Mouse (Mus musculus) ES-E14 (cell line): Measurements from ENCODE around the gene Fam83c. TPM values are rescaled to one million over a fixed set of nuclear protein-coding genes. Genes with fewer than 3 reads are reported as not detected.

Source experiments
- DNase-seq: peaks from one replicate; pipeline ENCODE4 v3.0.0-alpha.2; 2013; ENCODE audit warnings: low read depth, low spot score
- H3K27ac ChIP-seq: 2 replicates; pipeline ENCODE4 v1.5.1; 2012; ENCODE audit warnings: low read depth, mild to moderate bottlenecking, low read length, moderate library complexity, mixed read lengths; ENCODE audit not compliant: poor library complexity, insufficient read depth, severe bottlenecking
- H3K36me3 ChIP-seq: 2 replicates; pipeline ENCODE4 v1.6.1; 2012; ENCODE audit warnings: mild to moderate bottlenecking, low read length, moderate library complexity, mixed read lengths; ENCODE audit not compliant: control insufficient read depth, poor library complexity, insufficient read depth, severe bottlenecking
- H3K4me1 ChIP-seq, 2 experiments: fragments of 150-350 bp in 1 of 2; sonication (generic) in 1 of 2; 2 replicates each; pipeline ENCODE4 v1.6.1; 2012; ENCODE audit warnings: low read length in 2 of 2, mild to moderate bottlenecking in 1 of 2, mixed read lengths in 1 of 2; ENCODE audit not compliant: control insufficient read depth in 2 of 2, insufficient read depth in 2 of 2, poor library complexity in 1 of 2
- H3K4me3 ChIP-seq, 2 experiments: fragments of 150-350 bp in 1 of 2; sonication (generic) in 1 of 2; 2 replicates each; pipeline ENCODE4 v1.5.1; 2012; ENCODE audit warnings: low read length in 2 of 2, low read depth in 1 of 2, mild to moderate bottlenecking in 1 of 2, mixed read lengths in 1 of 2; ENCODE audit not compliant: insufficient read depth in 1 of 2, poor library complexity in 1 of 2, severe bottlenecking in 1 of 2
- H3K9ac ChIP-seq: 2 replicates; pipeline ENCODE4 v1.6.1; 2012; ENCODE audit warnings: low read depth, mild to moderate bottlenecking, low read length, mixed read lengths; ENCODE audit not compliant: poor library complexity, insufficient read depth, severe bottlenecking
- H3K9me3 ChIP-seq: fragments of 150-350 bp; sonication (generic); 2 replicates; pipeline ENCODE4 v1.6.1; 2012; ENCODE audit warnings: low read depth, mild to moderate bottlenecking, low read length; ENCODE audit not compliant: control insufficient read depth, insufficient read depth
- CHD2 ChIP-seq: IDR thresholded peaks from 2 replicates; pipeline ENCODE4 v1.6.1; 2014; ENCODE audit warnings: mild to moderate bottlenecking, low read depth, low read length, inconsistent platforms
- HCFC1 ChIP-seq: IDR thresholded peaks from 2 replicates; pipeline ENCODE4 v1.6.1; 2012; ENCODE audit warnings: low read length, inconsistent platforms, borderline replicate concordance; ENCODE audit not compliant: insufficient read depth
- MAFK ChIP-seq: IDR thresholded peaks from 2 replicates; pipeline ENCODE4 v1.6.1; 2014; ENCODE audit warnings: mild to moderate bottlenecking, low read depth, low read length, inconsistent platforms; ENCODE audit not compliant: insufficient read depth
- ZC3H11A ChIP-seq: IDR thresholded peaks from 2 replicates; pipeline ENCODE4 v1.6.1; 2012; ENCODE audit warnings: low read depth, mild to moderate bottlenecking, inconsistent platforms, low read length, borderline replicate concordance
- ZNF384 ChIP-seq: IDR thresholded peaks from 2 replicates; pipeline ENCODE4 v1.6.1; 2012; ENCODE audit warnings: low read depth, low read length, inconsistent platforms
- in situ Hi-C, 2 experiments: fragments of 600-800 bp; cut with MboI; formaldehyde crosslinking; loops; one replicate each; pipeline ENCODE4 v1.15.1; 2025; ENCODE audit warnings: low sequenced_read_pairs in 2 of 2, inconsistent platforms in 1 of 2; ENCODE audit not compliant: unreplicated experiment in 2 of 2
- total RNA-seq: library from RNA; depleted of rRNA; stranded (reverse); fragments of 300-350 nt; gene quantifications from 2 replicates; pipeline ENCODE4 v1.2.3, GENCODE M21; 2012; rRNA removed

The Fam83c gene
- total RNA-seq, 1 experiment = 0.13 TPM

DNA sequence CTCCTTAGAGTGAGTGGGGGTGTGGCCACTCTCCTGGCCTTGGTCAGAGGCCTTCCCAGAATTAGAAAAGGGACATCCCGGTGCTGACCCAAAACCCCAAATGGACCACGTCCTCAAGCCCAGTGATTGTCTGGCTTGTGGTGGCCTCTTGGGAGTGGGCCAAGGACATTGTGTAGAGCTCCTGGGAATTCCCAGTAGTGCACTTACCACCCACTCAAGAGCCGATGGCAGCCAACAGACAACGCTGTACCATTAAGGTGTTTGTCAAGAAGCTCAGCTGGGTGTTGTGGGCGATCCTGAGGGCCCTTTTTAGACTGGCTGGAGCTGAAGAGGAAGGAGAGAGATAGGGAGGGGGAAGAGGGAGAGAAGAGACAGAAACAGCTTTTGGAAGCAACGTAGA, 50.1 kb downstream of the Fam83c start:
- Histone ChIP-seq H3K9me3 (no peaks in the 10 kb centered on the region), H3K4me3 (no peak overlapping the region), H3K36me3 (no peaks in the 10 kb centered on the region), H3K27ac (no peak overlapping the region), H3K4me1 (no peaks in the 10 kb centered on the region), H3K9ac (no peak overlapping the region)
- DNase-seq = no peak
- TF ChIP-seq ZC3H11A = no peak
- TF ChIP-seq CHD2 = no peak
- no peak for TF ChIP-seq ZNF384
- TF ChIP-seq MAFK = no peak
- no peak for TF ChIP-seq HCFC1
- in situ Hi-C loops = no loop called here

GRCm38 (mm10) chr2:155779506-155779905, 55.1 kb downstream of the Fam83c start:
- Histone ChIP-seq H3K4me3 (no peak overlapping the region), H3K27ac (no peak overlapping the region), H3K4me1 (peaks cover 0 to 4% of the 10 kb centered on the region in 2 experiments; a peak in 1 of 4 replicates), H3K9ac (no peak overlapping the region), H3K9me3 (no peaks in the 10 kb centered on the region), H3K36me3 (no peaks in the 10 kb centered on the region)
- DNase-seq = no peak
- in situ Hi-C loops = loop anchor here in 1 of 2 experiments (10.0 kb wide), 1 partner anchor 275 kb away; no protein-coding TSS in a partner anchor
- TF ChIP-seq MAFK = no peak
- no peak for TF ChIP-seq ZNF384
- TF ChIP-seq ZC3H11A = no peak
- no peak for TF ChIP-seq HCFC1
- TF ChIP-seq CHD2 = no peak

GRCm38 (mm10) chr2:155779066-155779465, 55.6 kb downstream of the Fam83c start:
- TF ChIP-seq ZC3H11A = no peak
- TF ChIP-seq ZNF384 = no peak
- TF ChIP-seq MAFK = no peak
- no peak for TF ChIP-seq CHD2
- no peak for TF ChIP-seq HCFC1
- DNase-seq = no peak
- Histone ChIP-seq H3K9ac (no peak overlapping the region), H3K27ac (no peak overlapping the region), H3K36me3 (no peaks in the 10 kb centered on the region), H3K4me1 (peaks cover 0 to 4% of the 10 kb centered on the region in 2 experiments; a peak in 1 of 4 replicates), H3K4me3 (no peak overlapping the region), H3K9me3 (no peaks in the 10 kb centered on the region)
- in situ Hi-C loops = loop anchor here in 1 of 2 experiments (10.0 kb wide), 1 partner anchor 274 kb away; no protein-coding TSS in a partner anchor

DNA sequence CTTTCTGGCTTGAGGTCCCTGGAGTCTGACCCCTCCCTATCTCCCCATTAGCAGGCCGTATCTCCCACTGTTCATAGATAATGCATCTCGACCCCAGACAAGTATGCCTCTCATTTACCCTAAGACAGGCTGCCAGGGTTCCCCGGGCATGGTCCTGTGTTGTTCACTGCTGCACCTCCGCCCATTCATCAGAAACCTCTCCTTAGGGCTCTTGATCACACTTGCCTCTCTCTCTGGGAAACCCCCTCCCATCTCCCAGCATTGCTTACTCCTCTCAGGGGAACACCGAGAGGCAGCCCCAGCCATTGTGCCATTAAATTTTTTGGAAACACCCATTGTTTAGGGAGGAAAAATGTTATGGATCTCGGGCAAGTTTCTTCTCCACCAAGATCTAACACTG, 56.6 kb downstream of the Fam83c start:
- Histone ChIP-seq H3K9ac (no peak overlapping the region), H3K4me3 (no peak overlapping the region), H3K27ac (no peak overlapping the region), H3K36me3 (no peaks in the 10 kb centered on the region), H3K4me1 (peaks cover 0 to 4% of the 10 kb centered on the region in 2 experiments; a peak in 1 of 4 replicates), H3K9me3 (no peaks in the 10 kb centered on the region)
- no peak for DNase-seq
- in situ Hi-C loops = loop anchor here in 1 of 2 experiments (10.0 kb wide), 1 partner anchor 273 kb away; no protein-coding TSS in a partner anchor
- TF ChIP-seq MAFK (no peak), CHD2 (no peak), ZC3H11A (no peak), HCFC1 (no peak), ZNF384 (no peak)

DNA sequence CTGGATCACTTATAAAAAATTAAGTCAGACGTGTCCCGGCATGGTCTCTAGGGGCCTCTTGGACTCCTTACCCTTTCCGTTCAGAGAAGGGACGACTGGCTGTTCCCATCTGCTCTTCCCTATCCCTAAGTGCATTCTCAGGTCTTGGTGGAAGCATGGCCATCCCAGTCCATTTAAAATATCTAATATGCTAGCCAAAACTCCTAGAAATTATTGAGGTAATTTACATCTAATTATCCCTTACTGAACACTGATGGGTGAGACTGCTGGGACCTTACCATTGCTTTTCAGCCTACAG, 57.0 kb downstream of the Fam83c start:
- Histone ChIP-seq H3K36me3 (no peaks in the 10 kb centered on the region), H3K4me1 (peaks cover 0 to 4% of the 10 kb centered on the region in 2 experiments; a peak in 1 of 4 replicates), H3K9ac (no peak overlapping the region), H3K9me3 (no peaks in the 10 kb centered on the region), H3K27ac (no peak overlapping the region), H3K4me3 (no peak overlapping the region)
- in situ Hi-C loops = loop anchor here in 1 of 2 experiments (10.0 kb wide), 1 partner anchor 273 kb away; no protein-coding TSS in a partner anchor
- no peak for DNase-seq
- no peak for TF ChIP-seq MAFK
- TF ChIP-seq ZNF384 = no peak
- no peak for TF ChIP-seq CHD2
- no peak for TF ChIP-seq HCFC1
- no peak for TF ChIP-seq ZC3H11A

Other genes with a start within 250 kb of the Fam83c start
- gene Gss, start 242.0 kb downstream of the Fam83c start, total RNA-seq = 17.8 and 27.8 TPM in 2 replicates
- 5.4 and 8.0 TPM in 2 replicates for gene Myh7b, start 223.6 kb downstream of the Fam83c start, total RNA-seq
- 40.1 and 50.0 TPM in 2 replicates for gene Trpc4ap, start 142.5 kb downstream of the Fam83c start, total RNA-seq
- gene Edem2, start 105.4 kb downstream of the Fam83c start, total RNA-seq = 38.4 and 59.5 TPM in 2 replicates
- gene Gm17581, start 99.0 kb downstream of the Fam83c start, total RNA-seq = not detected in 2 replicates
- 6.3 and 8.0 TPM in 2 replicates for gene Procr, start 83.7 kb downstream of the Fam83c start, total RNA-seq
- gene Mmp24, start 59.5 kb downstream of the Fam83c start, total RNA-seq = 0.76 and 1.3 TPM in 2 replicates
- gene BC029722, start 15.4 kb downstream of the Fam83c start, total RNA-seq = 4.1 and 7.0 TPM in 2 replicates
- gene Eif6, start 7.9 kb downstream of the Fam83c start, total RNA-seq = 199 and 204 TPM in 2 replicates
- gene Uqcc1, start 95.5 kb upstream of the Fam83c start, total RNA-seq = 61.7 and 81.6 TPM in 2 replicates
- not detected in 2 replicates for gene Gm15557, start 105.9 kb upstream of the Fam83c start, total RNA-seq
- 0.09 and 0.11 TPM in 2 replicates for gene Gdf5, start 110.5 kb upstream of the Fam83c start, total RNA-seq
- 22.2 and 24.2 TPM in 2 replicates for gene Cep250, start 121.6 kb upstream of the Fam83c start, total RNA-seq
- gene 6430550D23Rik, start 173.1 kb upstream of the Fam83c start, total RNA-seq = 0.98 and 1.5 TPM in 2 replicates
- gene Ergic3, start 173.2 kb upstream of the Fam83c start, total RNA-seq = 134 and 213 TPM in 2 replicates
- gene Fer1l4, start 218.1 kb upstream of the Fam83c start, total RNA-seq = 0.22 and 0.26 TPM in 2 replicates
- 1.9 and 2.6 TPM in 2 replicates for gene Spag4, start 230.3 kb upstream of the Fam83c start, total RNA-seq